Mouse (Mus musculus) limb, embryonic 15.5 days (tissue): ENCODE measurements at regions not wholly inside any gene's neighbourhood (a gene's known extent, or its start where the extent isn't known, plus 50 kb on each side); places are given as distances from the start of the nearest gene placed in this dataset.

ENCODE experiments used
- ATAC-seq: fragments of 200-750 bp; cut with Nextera tagmentation; 2 replicates; pipeline ENCODE4 v1.8.0; 2017; ENCODE audit warnings: low read depth, moderate TSS enrichment; ENCODE audit not compliant: insufficient number of reproducible peaks, low FRiP score, low TSS enrichment
- H3K27ac ChIP-seq: fragments of 300-500 bp; sonication (generic); 2 replicates; pipeline ENCODE4 v1.5.1; 2015; ENCODE audit warnings: moderate library complexity, mild to moderate bottlenecking, inconsistent platforms
- H3K27me3 ChIP-seq: fragments of 300-500 bp; sonication (generic); 2 replicates; pipeline ENCODE4 v1.6.1; 2015; ENCODE audit warnings: inconsistent platforms
- H3K36me3 ChIP-seq: fragments of 300-500 bp; sonication (generic); 2 replicates; pipeline ENCODE4 v1.6.1; 2015; ENCODE audit warnings: inconsistent platforms
- H3K4me1 ChIP-seq: fragments of 300-500 bp; sonication (generic); 2 replicates; pipeline ENCODE4 v1.6.1; 2015; ENCODE audit warnings: inconsistent platforms
- H3K4me2 ChIP-seq: fragments of 300-500 bp; sonication (generic); 2 replicates; pipeline ENCODE4 v1.6.1; 2015; ENCODE audit warnings: mild to moderate bottlenecking, inconsistent platforms
- H3K4me3 ChIP-seq: fragments of 300-500 bp; sonication (generic); 2 replicates; pipeline ENCODE4 v1.5.1; 2015; ENCODE audit warnings: mild to moderate bottlenecking, inconsistent platforms
- H3K9ac ChIP-seq: fragments of 300-500 bp; sonication (generic); 2 replicates; pipeline ENCODE4 v1.6.1; 2015; ENCODE audit warnings: inconsistent platforms
- H3K9me3 ChIP-seq: fragments of 300-500 bp; sonication (generic); 2 replicates; pipeline ENCODE4 v1.6.1; 2016; ENCODE audit warnings: inconsistent platforms
- WGBS: fragments of 180-500 bp; shearing (Covaris S2); methylation state at CpG from one replicate; pipeline ENCODE4 v1.1.7; 2015; 5-methylcytosine and 5-hydroxymethylcytosine counted together

- Histone ChIP-seq H3K9me3 (no peaks in the 10 kb centered on the region), H3K9ac (no peak overlapping the region), H3K36me3 (no peaks in the 10 kb centered on the region), H3K4me3 (no peak overlapping the region), H3K27ac (no peak overlapping the region), H3K27me3 (no peaks in the 10 kb centered on the region), H3K4me1 (no peaks in the 10 kb centered on the region), H3K4me2 (no peak overlapping the region)
- ATAC-seq: no peak
- 68% methylated on average over 3 of the region's 3 CpGs for WGBS
Measured at GRCm38 (mm10) chr1:129078274-129078673, 194.8 kb upstream of the Thsd7b start.

GRCm38 (mm10) chr1:129057182-129057581, 215.9 kb upstream of the Thsd7b start:
- no peaks in the 10 kb centered on the region for H3K27me3 ChIP-seq
- no peak overlapping the region for H3K4me2 ChIP-seq
- no peaks in the 10 kb centered on the region for H3K9me3 ChIP-seq
- no peak overlapping the region for H3K27ac ChIP-seq
- H3K36me3 ChIP-seq: no peaks in the 10 kb centered on the region
- no peaks in the 10 kb centered on the region for H3K4me1 ChIP-seq
- H3K4me3 ChIP-seq: no peak overlapping the region
- 76% methylated on average over 6 of the region's 6 CpGs for WGBS
- H3K9ac ChIP-seq: no peak overlapping the region
- no peak for ATAC-seq

DNA sequence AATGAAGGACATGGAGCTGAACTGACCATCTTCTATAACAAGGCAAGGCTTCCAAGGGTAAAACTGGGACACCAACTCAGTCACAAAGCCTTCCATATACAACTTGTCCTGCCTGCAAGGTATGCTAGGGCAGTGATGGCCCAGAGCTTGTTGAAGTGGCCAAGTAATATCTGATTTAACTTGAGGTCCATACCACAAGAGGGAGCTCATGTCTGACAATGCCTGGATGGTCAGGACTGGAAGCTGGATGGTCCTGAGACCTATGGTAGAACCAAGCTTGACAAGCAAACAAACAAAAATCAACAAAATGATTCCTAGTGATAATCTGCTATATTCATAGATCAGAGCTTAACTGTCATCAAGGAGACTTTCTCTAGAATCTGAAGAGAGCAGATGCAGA, 217.8 kb upstream of the Thsd7b start:
- Histone ChIP-seq H3K9me3 (no peaks in the 10 kb centered on the region), H3K27ac (no peak overlapping the region), H3K36me3 (no peaks in the 10 kb centered on the region), H3K4me1 (no peaks in the 10 kb centered on the region), H3K9ac (no peak overlapping the region), H3K4me3 (no peak overlapping the region), H3K27me3 (no peaks in the 10 kb centered on the region), H3K4me2 (no peak overlapping the region)
- no peak for ATAC-seq

DNA sequence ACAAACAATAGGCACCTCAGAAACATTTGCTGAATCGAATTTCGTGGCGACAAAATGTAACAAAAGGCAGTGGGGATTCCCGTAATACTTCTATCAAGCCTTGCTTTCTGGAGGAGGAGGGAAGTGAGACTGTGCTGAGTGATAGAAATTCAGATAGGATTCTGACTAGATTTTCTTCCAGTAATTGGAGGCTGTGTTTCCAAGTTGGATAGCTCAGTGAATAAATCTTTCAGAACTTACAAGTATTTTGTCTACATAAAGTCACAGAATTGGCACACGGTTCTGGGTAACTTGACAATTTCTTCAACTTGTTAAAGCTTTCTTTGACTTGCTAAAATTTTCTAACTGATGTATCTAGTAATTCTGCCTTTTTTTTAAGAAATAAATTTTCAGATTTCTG, 239.4 kb upstream of the Thsd7b start:
- H3K27me3 ChIP-seq: no peaks in the 10 kb centered on the region
- no peaks in the 10 kb centered on the region for H3K4me1 ChIP-seq
- no peak overlapping the region for H3K27ac ChIP-seq
- 79% methylated on average over 5 of the region's 5 CpGs for WGBS
- no peak overlapping the region for H3K9ac ChIP-seq
- H3K4me3 ChIP-seq: no peak overlapping the region
- H3K36me3 ChIP-seq: no peaks in the 10 kb centered on the region
- no peaks in the 10 kb centered on the region for H3K9me3 ChIP-seq
- no peak overlapping the region for H3K4me2 ChIP-seq
- no peak for ATAC-seq

GRCm38 (mm10) chr1:129005899-129006298, 267.2 kb upstream of the Thsd7b start:
- Histone ChIP-seq H3K27me3 (no peaks in the 10 kb centered on the region), H3K36me3 (no peaks in the 10 kb centered on the region), H3K4me3 (no peak overlapping the region), H3K9me3 (no peaks in the 10 kb centered on the region), H3K4me2 (no peak overlapping the region), H3K9ac (no peak overlapping the region), H3K27ac (no peak overlapping the region), H3K4me1 (no peaks in the 10 kb centered on the region)
- ATAC-seq: no peak
- 78% methylated on average over 1 of the region's 1 CpGs for WGBS

GRCm38 (mm10) chr1:129002286-129002685, 270.8 kb upstream of the Thsd7b start:
- no peaks in the 10 kb centered on the region for H3K36me3 ChIP-seq
- no peak for ATAC-seq
- H3K27ac ChIP-seq: no peak overlapping the region
- H3K27me3 ChIP-seq: no peaks in the 10 kb centered on the region
- 68% methylated on average over 2 of the region's 2 CpGs for WGBS
- H3K4me2 ChIP-seq: no peak overlapping the region
- no peak overlapping the region for H3K9ac ChIP-seq
- no peaks in the 10 kb centered on the region for H3K9me3 ChIP-seq
- H3K4me3 ChIP-seq: no peak overlapping the region
- H3K4me1 ChIP-seq: no peaks in the 10 kb centered on the region

GRCm38 (mm10) chr1:129001766-129002165, 271.3 kb upstream of the Thsd7b start:
- no peaks in the 10 kb centered on the region for H3K9me3 ChIP-seq
- no peaks in the 10 kb centered on the region for H3K27me3 ChIP-seq
- H3K4me3 ChIP-seq: no peak overlapping the region
- no peak overlapping the region for H3K4me2 ChIP-seq
- no peak for ATAC-seq
- H3K4me1 ChIP-seq: no peaks in the 10 kb centered on the region
- H3K36me3 ChIP-seq: no peaks in the 10 kb centered on the region
- H3K27ac ChIP-seq: no peak overlapping the region
- H3K9ac ChIP-seq: no peak overlapping the region

- Histone ChIP-seq H3K27ac (no peak overlapping the region), H3K4me2 (no peak overlapping the region), H3K4me3 (no peak overlapping the region), H3K9me3 (no peaks in the 10 kb centered on the region), H3K9ac (no peak overlapping the region), H3K27me3 (no peaks in the 10 kb centered on the region), H3K4me1 (no peaks in the 10 kb centered on the region), H3K36me3 (no peaks in the 10 kb centered on the region)
- WGBS: 70% methylated on average over 5 of the region's 5 CpGs
- no peak for ATAC-seq
Measured at GRCm38 (mm10) chr1:128999741-129000517, 273.2 kb upstream of the Thsd7b start.

- ATAC-seq: no peak
- Histone ChIP-seq H3K36me3 (no peaks in the 10 kb centered on the region), H3K27ac (no peak overlapping the region), H3K27me3 (no peaks in the 10 kb centered on the region), H3K4me3 (no peak overlapping the region), H3K4me1 (no peaks in the 10 kb centered on the region), H3K9ac (no peak overlapping the region), H3K4me2 (no peak overlapping the region), H3K9me3 (no peaks in the 10 kb centered on the region)
- 80% methylated on average over 6 of the region's 6 CpGs for WGBS
Measured at GRCm38 (mm10) chr1:128994655-128995054, 278.4 kb upstream of the Thsd7b start.

GRCm38 (mm10) chr1:128983411-128983810, 289.7 kb upstream of the Thsd7b start:
- ATAC-seq: no peak
- 74% methylated on average over 2 of the region's 2 CpGs for WGBS

DNA sequence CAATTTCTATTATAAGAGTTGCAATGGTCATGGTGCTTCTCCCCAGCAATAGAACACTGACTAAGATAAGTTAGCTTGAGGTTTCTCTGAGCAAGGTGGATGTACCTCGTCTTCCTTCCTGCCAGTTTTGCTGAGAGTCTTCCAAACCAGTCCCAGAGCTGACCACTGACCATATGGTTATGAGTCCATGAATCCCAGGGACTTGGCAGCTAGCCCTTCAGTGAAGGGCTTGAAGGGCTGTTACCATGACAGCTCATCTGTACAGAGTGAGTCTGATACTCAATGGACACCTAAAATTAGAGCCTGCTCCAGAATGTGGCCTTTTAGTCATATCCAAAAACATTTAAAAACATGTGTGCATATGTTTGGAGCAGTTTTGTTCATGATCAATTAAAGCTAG, 297.5 kb upstream of the Thsd7b start:
- Histone ChIP-seq H3K9me3 (no peaks in the 10 kb centered on the region), H3K4me1 (no peaks in the 10 kb centered on the region), H3K4me3 (no peak overlapping the region), H3K27ac (no peak overlapping the region), H3K27me3 (no peaks in the 10 kb centered on the region), H3K4me2 (no peak overlapping the region), H3K36me3 (no peaks in the 10 kb centered on the region), H3K9ac (no peak overlapping the region)
- 56% methylated on average over 1 of the region's 1 CpGs for WGBS
- no peak for ATAC-seq

More at GRCm38 (mm10) chr1:128983411-128983810, 289.7 kb upstream of the Thsd7b start:
- no peaks in the 10 kb centered on the region for H3K36me3 ChIP-seq
- no peaks in the 10 kb centered on the region for H3K4me1 ChIP-seq
- H3K9ac ChIP-seq: no peak overlapping the region
- no peaks in the 10 kb centered on the region for H3K9me3 ChIP-seq
- H3K27me3 ChIP-seq: no peaks in the 10 kb centered on the region
- H3K4me3 ChIP-seq: no peak overlapping the region
- no peak overlapping the region for H3K4me2 ChIP-seq
- H3K27ac ChIP-seq: no peak overlapping the region

DNA sequence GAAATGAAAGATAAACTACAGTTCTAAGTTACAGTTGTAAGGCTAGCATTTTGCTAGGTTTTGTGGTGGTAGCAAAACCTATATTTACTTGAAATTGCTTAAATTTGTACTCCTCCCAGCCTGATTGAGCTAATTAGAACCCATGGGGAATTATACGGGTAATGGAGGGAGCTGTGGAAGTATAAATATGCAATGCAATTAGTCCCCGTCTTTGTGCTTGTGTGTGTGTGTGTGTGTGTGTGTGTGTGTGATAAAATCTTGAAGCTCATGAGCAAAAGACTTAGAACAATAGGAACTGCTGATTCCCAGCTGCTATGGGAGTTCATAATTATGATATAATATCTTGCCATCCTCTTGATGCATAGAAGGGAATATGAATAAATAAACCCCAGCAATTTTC, 321.7 kb upstream of the Thsd7b start:
- Histone ChIP-seq H3K4me3 (no peak overlapping the region), H3K9ac (no peak overlapping the region), H3K36me3 (no peaks in the 10 kb centered on the region), H3K4me1 (no peaks in the 10 kb centered on the region), H3K27ac (no peak overlapping the region), H3K9me3 (no peaks in the 10 kb centered on the region), H3K4me2 (no peak overlapping the region), H3K27me3 (no peaks in the 10 kb centered on the region)
- WGBS: 54% methylated on average over 2 of the region's 2 CpGs
- ATAC-seq: no peak

- Histone ChIP-seq H3K27ac (no peak overlapping the region), H3K36me3 (no peaks in the 10 kb centered on the region), H3K4me1 (no peaks in the 10 kb centered on the region), H3K4me3 (no peak overlapping the region), H3K27me3 (no peaks in the 10 kb centered on the region), H3K4me2 (no peak overlapping the region), H3K9me3 (no peaks in the 10 kb centered on the region), H3K9ac (no peak overlapping the region)
- WGBS: 85% methylated on average over 4 of the region's 4 CpGs
- no peak for ATAC-seq
Measured at GRCm38 (mm10) chr1:128950512-128950911, 322.6 kb upstream of the Thsd7b start.
